Mouse (Mus musculus): ENCODE data around the gene Akap2. TPM values are rescaled to one million over a fixed set of nuclear protein-coding genes. Genes with fewer than 3 reads are reported as not detected.
"Not testable (repeated sequence)": the region's sequence is repeated elsewhere in the genome, so short reads cannot be mapped to it uniquely, and the experiment has no call there.

Gene Akap2
- polyA plus RNA-seq, 1 experiment from 2014 or later: 22.2 TPM

DNA sequence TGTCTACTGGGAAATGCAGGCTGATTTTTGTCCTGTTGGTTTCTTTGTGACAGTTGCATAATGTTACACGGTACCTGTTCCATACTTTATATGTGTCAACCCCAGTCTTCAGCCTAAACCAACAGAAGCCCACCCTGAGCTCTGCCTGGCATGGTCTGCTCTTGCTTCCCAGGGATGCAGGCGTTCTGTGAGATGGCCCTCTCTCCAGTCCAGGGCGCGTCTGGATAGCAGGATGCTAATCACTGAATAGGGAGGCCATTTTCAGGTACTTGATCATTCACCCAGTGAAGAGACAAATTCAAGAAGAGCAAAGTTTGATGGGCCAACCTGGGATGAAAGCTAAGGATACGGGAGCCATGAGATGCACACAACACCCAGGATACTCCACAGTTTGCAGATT, 161.7 kb downstream of the Akap2 start:
- WGBS: 91% methylated on average over 5 of the region's 5 CpGs

DNA sequence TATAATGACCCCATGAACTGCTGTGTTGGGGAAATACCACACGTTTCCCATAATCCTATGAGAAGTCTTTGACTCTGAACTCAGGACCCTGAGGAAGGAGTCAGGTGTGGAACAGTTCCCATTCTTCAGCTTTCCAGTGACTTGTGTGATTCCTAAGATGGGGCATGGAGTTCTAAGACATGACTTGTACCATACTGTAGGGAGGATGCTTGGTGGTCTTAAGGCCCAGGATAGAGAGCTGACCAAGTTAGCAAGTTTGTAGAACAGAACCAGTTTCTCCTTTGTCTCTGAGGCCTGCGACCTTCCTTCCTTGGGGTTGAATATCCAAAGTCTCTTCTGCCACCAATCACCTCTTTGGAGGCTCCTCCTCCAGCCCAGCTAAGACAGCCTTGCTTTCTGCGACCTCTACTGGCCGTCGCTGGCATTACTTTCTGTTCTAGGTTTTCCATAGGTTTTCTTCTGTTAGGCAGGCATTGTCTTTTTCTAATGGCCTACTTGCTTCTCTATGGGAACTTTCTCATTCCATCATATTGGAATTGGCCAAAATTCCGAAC, 162.4 kb downstream of the Akap2 start:
- Histone ChIP-seq H3K4me3 (no peak overlapping the region), H3K27me3 (ENCODE audit: low read depth, poor library complexity, severe bottlenecking) (no peaks in the 10 kb centered on the region), H3K36me3 (no peaks in the 10 kb centered on the region), H3K27ac (replicated peaks) (no peak overlapping the region), H3K4me1 (no peaks in the 10 kb centered on the region), H3K9me3 (replicated peaks) (no peaks in the 10 kb centered on the region)
- WGBS: 17% methylated on average over 6 of the region's 6 CpGs
- peak; percentile 81 for DNase-seq (ENCODE audit: low spot score)

More for the DNA sequence above, 161.7 kb downstream of the Akap2 start:
- H3K4me3 ChIP-seq: no peak overlapping the region
- H3K27me3 ChIP-seq (ENCODE audit: low read depth, poor library complexity, severe bottlenecking): no peaks in the 10 kb centered on the region
- no peaks in the 10 kb centered on the region for H3K9me3 ChIP-seq (replicated peaks)
- H3K4me1 ChIP-seq: no peaks in the 10 kb centered on the region
- DNase-seq (ENCODE audit: low spot score): no peak
- no peak overlapping the region for H3K27ac ChIP-seq (replicated peaks)
- H3K36me3 ChIP-seq: no peaks in the 10 kb centered on the region

DNA sequence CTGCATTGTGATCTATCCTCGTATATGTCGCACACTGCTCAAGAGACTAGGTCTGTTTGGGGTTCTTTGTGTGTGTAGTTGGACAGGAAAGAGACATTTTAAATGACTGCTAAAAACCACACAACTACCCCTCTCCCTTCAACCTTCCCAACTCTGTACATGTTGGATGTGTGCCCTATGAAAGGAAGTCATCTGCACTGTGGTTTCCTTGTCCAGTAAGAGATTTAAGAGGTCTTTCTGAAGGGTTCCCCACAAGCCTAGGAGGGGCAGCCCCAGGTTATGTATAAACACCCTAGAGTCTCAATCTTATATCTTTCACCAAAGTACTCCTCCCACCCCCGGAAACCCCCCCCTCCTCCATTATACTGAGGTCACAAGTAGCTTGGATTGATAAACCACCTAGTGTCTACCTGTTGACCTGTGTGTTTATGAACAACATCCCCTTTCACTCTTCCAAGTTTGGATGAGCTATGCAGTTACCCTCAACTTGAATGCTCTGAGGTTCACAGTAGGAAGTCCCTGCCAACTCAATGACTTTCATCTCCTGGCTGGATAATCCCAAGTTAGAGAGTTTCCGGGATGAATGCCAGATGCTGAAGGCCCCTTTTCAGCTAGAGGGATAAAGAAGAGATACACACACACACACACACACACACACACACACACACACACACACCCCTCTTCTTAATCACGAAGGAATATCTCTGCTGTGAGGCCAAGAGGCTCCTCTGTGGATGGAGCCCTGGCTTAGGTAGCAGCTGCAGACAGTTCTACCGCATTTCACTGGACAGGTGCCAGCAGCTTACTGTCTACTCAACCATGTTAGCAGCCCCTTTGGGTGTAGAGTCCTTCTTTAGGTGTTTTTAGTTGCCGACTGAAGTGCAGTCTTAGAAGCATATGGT, 166.3 kb downstream of the Akap2 start:
- 88% methylated on average over 7 of the region's 7 CpGs for WGBS
- no peaks in the 10 kb centered on the region for H3K9me3 ChIP-seq (replicated peaks)
- H3K4me3 ChIP-seq: no peak overlapping the region
- H3K36me3 ChIP-seq: no peaks in the 10 kb centered on the region
- no peak overlapping the region for H3K27ac ChIP-seq (replicated peaks)
- DNase-seq (ENCODE audit: low spot score): no peak
- H3K4me1 ChIP-seq: peaks cover 13% of the 10 kb centered on the region
- H3K27me3 ChIP-seq (ENCODE audit: low read depth, poor library complexity, severe bottlenecking): no peaks in the 10 kb centered on the region

DNA sequence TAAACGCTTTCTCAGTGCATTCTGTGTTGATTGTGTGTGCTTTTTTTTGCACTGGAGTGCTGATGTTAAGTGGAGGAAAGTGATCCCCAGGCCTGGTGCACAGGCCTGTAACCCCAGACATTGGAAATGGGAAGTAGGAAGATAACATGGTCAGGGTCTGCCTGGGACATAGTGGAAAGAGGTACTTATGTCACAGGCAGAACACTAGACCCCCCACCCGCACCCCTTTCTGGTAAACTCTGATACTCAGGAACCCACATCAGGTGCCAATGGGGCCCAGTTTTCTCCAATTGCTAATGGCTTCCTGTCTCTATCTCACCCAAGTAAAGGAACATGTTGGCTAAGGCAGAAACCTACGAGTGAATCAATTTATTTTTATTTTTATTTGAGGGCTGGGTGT, 167.1 kb downstream of the Akap2 start:
- no peak for DNase-seq (ENCODE audit: low spot score)
- peaks cover 13% of the 10 kb centered on the region for H3K4me1 ChIP-seq
- no peaks in the 10 kb centered on the region for H3K36me3 ChIP-seq
- H3K9me3 ChIP-seq (replicated peaks): no peaks in the 10 kb centered on the region
- H3K4me3 ChIP-seq: no peak overlapping the region
- no peak overlapping the region for H3K27ac ChIP-seq (replicated peaks)
- no peaks in the 10 kb centered on the region for H3K27me3 ChIP-seq (ENCODE audit: low read depth, poor library complexity, severe bottlenecking)
- 92% methylated on average over 3 of the region's 3 CpGs for WGBS

DNA sequence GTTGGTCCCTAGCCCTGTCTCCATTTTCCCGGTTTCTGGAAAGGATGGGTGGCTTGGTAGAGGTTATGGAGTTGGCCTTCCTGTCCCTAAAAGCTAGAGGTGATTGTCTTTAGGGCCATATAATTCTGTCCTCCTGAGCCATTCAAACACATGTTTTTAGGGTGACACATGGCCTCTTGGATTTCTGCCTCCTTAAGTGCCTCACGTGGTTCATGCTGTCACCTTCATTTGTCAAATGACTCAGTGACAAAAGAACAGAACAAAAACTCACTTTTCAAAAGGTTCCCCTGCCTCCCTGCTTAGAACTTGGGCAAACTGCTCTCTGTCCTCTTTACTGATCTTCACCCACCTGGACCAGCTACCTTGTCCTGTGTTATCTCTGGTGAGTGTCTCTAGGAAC, 167.7 kb downstream of the Akap2 start:
- Histone ChIP-seq H3K36me3 (no peaks in the 10 kb centered on the region), H3K4me1 (peaks cover 13% of the 10 kb centered on the region), H3K4me3 (no peak overlapping the region), H3K27me3 (ENCODE audit: low read depth, poor library complexity, severe bottlenecking) (no peaks in the 10 kb centered on the region), H3K27ac (replicated peaks) (no peak overlapping the region), H3K9me3 (replicated peaks) (no peaks in the 10 kb centered on the region)
- 79% methylated on average over 2 of the region's 2 CpGs for WGBS
- DNase-seq (ENCODE audit: low spot score): no peak

GRCm38 (mm10) chr4:57886066-57886887, 168.8 kb downstream of the Akap2 start:
- WGBS: 79% methylated on average over 11 of the region's 11 CpGs
- Histone ChIP-seq H3K4me3 (no peak overlapping the region), H3K27me3 (ENCODE audit: low read depth, poor library complexity, severe bottlenecking) (no peaks in the 10 kb centered on the region), H3K27ac (replicated peaks) (no peak overlapping the region), H3K36me3 (no peaks in the 10 kb centered on the region), H3K4me1 (peaks cover 16% of the 10 kb centered on the region), H3K9me3 (replicated peaks) (no peaks in the 10 kb centered on the region)
- DNase-seq (ENCODE audit: low spot score): no peak

GRCm38 (mm10) chr4:57886888-57887230, 169.4 kb downstream of the Akap2 start:
- peaks cover 21% of the 10 kb centered on the region for H3K4me1 ChIP-seq
- no peak for DNase-seq (ENCODE audit: low spot score)
- WGBS: 92% methylated on average over 3 of the region's 3 CpGs
- H3K9me3 ChIP-seq (replicated peaks): no peaks in the 10 kb centered on the region
- no peaks in the 10 kb centered on the region for H3K27me3 ChIP-seq (ENCODE audit: low read depth, poor library complexity, severe bottlenecking)
- no peaks in the 10 kb centered on the region for H3K36me3 ChIP-seq
- H3K27ac ChIP-seq (replicated peaks): no peak overlapping the region
- H3K4me3 ChIP-seq: no peak overlapping the region

GRCm38 (mm10) chr4:57888246-57888645, 170.8 kb downstream of the Akap2 start:
- no peak for DNase-seq (ENCODE audit: low spot score)
- Histone ChIP-seq H3K36me3 (peaks cover 3% of the 10 kb centered on the region; the same call in 1 of the 2 replicates), H3K4me3 (no peak overlapping the region), H3K27me3 (ENCODE audit: low read depth, poor library complexity, severe bottlenecking) (no peaks in the 10 kb centered on the region), H3K9me3 (replicated peaks) (no peaks in the 10 kb centered on the region), H3K4me1 (peaks cover 31% of the 10 kb centered on the region), H3K27ac (replicated peaks) (no peak overlapping the region)
- 95% methylated on average over 2 of the region's 2 CpGs for WGBS

- 94% methylated on average over 1 of the region's 1 CpGs for WGBS
- not testable (repeated sequence) for H3K4me3 ChIP-seq; H3K36me3 ChIP-seq; H3K27me3 ChIP-seq (ENCODE audit: low read depth, poor library complexity, severe bottlenecking); DNase-seq (ENCODE audit: low spot score); H3K27ac ChIP-seq (replicated peaks); H3K9me3 ChIP-seq (replicated peaks)
- peaks cover 35% of the 10 kb centered on the region for H3K4me1 ChIP-seq
Observed at GRCm38 (mm10) chr4:57888978-57889377, 171.5 kb downstream of the Akap2 start.

- H3K36me3 ChIP-seq: peaks cover 5% of the 10 kb centered on the region; the same call in 1 of the 2 replicates
- DNase-seq (ENCODE audit: low spot score): no peak
- no peaks in the 10 kb centered on the region for H3K9me3 ChIP-seq (replicated peaks)
- H3K4me1 ChIP-seq: peaks cover 35% of the 10 kb centered on the region
- H3K27ac ChIP-seq (replicated peaks): no peak overlapping the region
- no peak overlapping the region for H3K4me3 ChIP-seq
- 90% methylated on average over 8 of the region's 8 CpGs for WGBS
- no peaks in the 10 kb centered on the region for H3K27me3 ChIP-seq (ENCODE audit: low read depth, poor library complexity, severe bottlenecking)
Observed at GRCm38 (mm10) chr4:57889773-57890172, 172.3 kb downstream of the Akap2 start.

DNA sequence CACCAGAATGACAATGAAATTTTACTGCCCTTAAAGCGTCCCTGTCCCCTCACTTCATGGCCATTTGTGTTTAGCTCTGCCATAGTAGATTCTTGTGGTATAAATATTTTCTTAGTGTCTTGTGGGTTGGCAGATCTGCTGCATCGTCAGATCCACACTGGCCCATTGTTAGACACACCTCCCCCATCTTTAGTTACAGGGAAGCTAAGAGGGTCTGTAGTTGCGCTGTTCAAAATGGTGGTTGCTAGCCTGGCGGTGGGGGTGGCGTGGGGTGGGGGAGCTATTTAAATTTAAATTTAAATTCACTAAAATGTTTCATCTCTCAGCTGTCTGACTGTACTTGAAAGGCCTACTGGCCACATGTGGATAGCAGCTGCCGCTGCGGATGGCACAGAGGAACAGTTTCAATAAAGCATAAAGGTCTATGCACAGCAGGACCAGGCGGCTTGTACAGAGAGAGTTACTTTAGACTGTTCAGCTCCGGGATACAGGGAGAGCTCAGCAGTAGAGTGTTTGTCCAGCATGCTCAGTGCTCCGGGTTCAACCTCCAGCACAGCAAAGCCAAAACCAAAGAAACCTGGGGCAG, 174.6 kb downstream of the Akap2 start:
- H3K4me3 ChIP-seq: no peak overlapping the region
- no peaks in the 10 kb centered on the region for H3K9me3 ChIP-seq (replicated peaks)
- no peaks in the 10 kb centered on the region for H3K27me3 ChIP-seq (ENCODE audit: low read depth, poor library complexity, severe bottlenecking)
- DNase-seq (ENCODE audit: low spot score): no peak
- peaks cover 5% of the 10 kb centered on the region; the same call in 1 of the 2 replicates for H3K36me3 ChIP-seq
- WGBS: 75% methylated on average over 10 of the region's 10 CpGs
- H3K4me1 ChIP-seq: peaks cover 35% of the 10 kb centered on the region
- no peak overlapping the region for H3K27ac ChIP-seq (replicated peaks)

- peak overlapping the region; percentile 68 for H3K27ac ChIP-seq (replicated peaks)
- no peaks in the 10 kb centered on the region for H3K27me3 ChIP-seq (ENCODE audit: low read depth, poor library complexity, severe bottlenecking)
- peaks cover 5% of the 10 kb centered on the region; the same call in 1 of the 2 replicates for H3K36me3 ChIP-seq
- no peak overlapping the region for H3K4me3 ChIP-seq
- peaks cover 35% of the 10 kb centered on the region for H3K4me1 ChIP-seq
- DNase-seq (ENCODE audit: low spot score): peak; percentile 25
- H3K9me3 ChIP-seq (replicated peaks): no peaks in the 10 kb centered on the region
- WGBS: 22% methylated on average over 5 of the region's 5 CpGs
Observed at GRCm38 (mm10) chr4:57895140-57895539, 177.7 kb downstream of the Akap2 start.

All from midbrain, embryonic 10.5 days (tissue).